Mouse (Mus musculus) liver, embryonic 15.5 days (tissue): ENCODE measurements around the gene Wdr91. TPM values are rescaled to one million over a fixed set of nuclear protein-coding genes. Genes with fewer than 3 reads are reported as not detected.

ENCODE experiments used
- ATAC-seq: fragments of 200-750 bp; cut with Nextera tagmentation; 2 replicates; pipeline ENCODE4 v1.8.0; 2017; ENCODE audit warnings: moderate number of reproducible peaks, mild to moderate bottlenecking, moderate library complexity; ENCODE audit not compliant: insufficient read depth
- H3K27ac ChIP-seq: fragments of 300-500 bp; sonication (generic); replicated peaks from 2 replicates; pipeline ENCODE4 v1.5.1; 2015; ENCODE audit warnings: mild to moderate bottlenecking, inconsistent platforms
- H3K27me3 ChIP-seq: fragments of 300-500 bp; sonication (generic); 2 replicates; pipeline ENCODE4 v1.6.1; 2015; ENCODE audit warnings: mild to moderate bottlenecking, inconsistent platforms
- H3K36me3 ChIP-seq: fragments of 300-500 bp; sonication (generic); replicated peaks from 2 replicates; pipeline ENCODE4 v1.6.1; 2015; ENCODE audit warnings: moderate library complexity, mild to moderate bottlenecking, inconsistent platforms
- H3K4me1 ChIP-seq: fragments of 300-500 bp; sonication (generic); replicated peaks from 2 replicates; pipeline ENCODE4 v1.6.1; 2015; ENCODE audit warnings: inconsistent platforms
- H3K4me2 ChIP-seq: fragments of 300-500 bp; sonication (generic); 2 replicates; pipeline ENCODE4 v1.6.1; 2015; ENCODE audit warnings: moderate library complexity, mild to moderate bottlenecking, inconsistent platforms
- H3K4me3 ChIP-seq: fragments of 300-500 bp; sonication (generic); replicated peaks from 2 replicates; pipeline ENCODE4 v1.5.1; 2015; ENCODE audit warnings: mild to moderate bottlenecking, inconsistent platforms
- H3K9ac ChIP-seq: fragments of 300-500 bp; sonication (generic); 2 replicates; pipeline ENCODE4 v1.6.1; 2015; ENCODE audit warnings: moderate library complexity, mild to moderate bottlenecking, inconsistent platforms
- H3K9me3 ChIP-seq: fragments of 300-500 bp; sonication (generic); replicated peaks from 2 replicates; pipeline ENCODE4 v1.6.1; 2016; ENCODE audit warnings: inconsistent platforms
- WGBS: fragments of 180-500 bp; shearing (Covaris S2); methylation state at CpG from one replicate; pipeline ENCODE4 v1.1.7; 2015; ENCODE audit warnings: mixed read lengths; ENCODE audit not compliant: insufficient replicate concordance; 5-methylcytosine and 5-hydroxymethylcytosine counted together
- polyA plus RNA-seq: library from polyadenylated mRNA; unstranded; fragments of >200 nt; fragmentation: Nextera tagmentation; extraction: Ambion mirVana; gene quantifications from 2 replicates; pipeline ENCODE4 v1.2.1, GENCODE M21; 2015

The Wdr91 gene
- polyA plus RNA-seq, 1 experiment from 2014 or later = 10.2 TPM

DNA sequence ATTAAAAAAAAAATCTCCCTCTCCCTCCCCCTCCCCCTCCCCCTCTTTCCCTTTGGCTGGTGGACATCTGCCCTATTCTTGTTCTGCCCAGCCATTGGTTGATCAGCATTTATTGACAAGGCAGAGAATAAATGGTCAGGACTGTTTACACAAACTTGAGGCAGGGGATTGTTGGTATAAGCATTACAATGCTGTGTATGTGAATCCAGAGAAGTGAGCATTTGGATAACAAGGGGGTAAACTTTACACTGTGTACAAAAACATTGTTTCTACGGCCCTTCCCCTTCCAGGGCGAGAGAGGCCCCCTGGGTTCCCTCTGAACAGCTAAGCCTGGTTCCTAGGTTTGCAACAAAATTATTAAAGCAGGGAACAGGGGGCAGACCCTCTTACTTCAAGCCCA, 30.8 kb upstream of the Wdr91 start:
- Histone ChIP-seq H3K27me3 (no peaks in the 10 kb centered on the region), H3K4me2 (no peak overlapping the region), H3K9me3 (no peaks in the 10 kb centered on the region), H3K4me3 (no peak overlapping the region), H3K9ac (no peak overlapping the region), H3K27ac (no peak overlapping the region), H3K4me1 (peaks cover 5% of the 10 kb centered on the region; the same call in 1 of the 2 replicates), H3K36me3 (no peaks in the 10 kb centered on the region)
- ATAC-seq = no peak
- 63% methylated on average over 2 of the region's 2 CpGs for WGBS

DNA sequence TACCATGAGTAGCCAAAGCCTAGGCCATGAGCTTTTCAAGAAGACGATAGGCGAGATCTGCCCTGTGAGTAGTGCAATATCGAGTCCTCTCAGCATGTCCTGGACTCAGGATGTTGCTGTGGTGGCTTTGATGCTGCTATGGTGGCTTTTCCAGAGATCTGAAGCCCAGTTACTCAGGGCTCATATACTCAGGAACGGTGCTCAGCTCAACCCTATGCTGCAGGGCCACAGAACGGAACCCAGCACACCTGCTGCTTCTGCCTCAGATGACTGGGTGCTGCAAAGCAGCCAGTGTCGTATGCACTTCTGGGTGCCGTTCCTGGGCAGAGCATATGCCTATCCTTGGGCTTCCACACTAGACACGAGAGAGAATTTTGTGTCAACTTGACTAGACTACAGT, 28.8 kb upstream of the Wdr91 start:
- Histone ChIP-seq H3K27ac (no peak overlapping the region), H3K9ac (no peak overlapping the region), H3K4me3 (no peak overlapping the region), H3K36me3 (no peaks in the 10 kb centered on the region), H3K27me3 (no peaks in the 10 kb centered on the region), H3K9me3 (no peaks in the 10 kb centered on the region), H3K4me1 (peaks cover 5% of the 10 kb centered on the region; the same call in 1 of the 2 replicates), H3K4me2 (no peak overlapping the region)
- WGBS = 66% methylated on average over 8 of the region's 8 CpGs
- no peak for ATAC-seq

DNA sequence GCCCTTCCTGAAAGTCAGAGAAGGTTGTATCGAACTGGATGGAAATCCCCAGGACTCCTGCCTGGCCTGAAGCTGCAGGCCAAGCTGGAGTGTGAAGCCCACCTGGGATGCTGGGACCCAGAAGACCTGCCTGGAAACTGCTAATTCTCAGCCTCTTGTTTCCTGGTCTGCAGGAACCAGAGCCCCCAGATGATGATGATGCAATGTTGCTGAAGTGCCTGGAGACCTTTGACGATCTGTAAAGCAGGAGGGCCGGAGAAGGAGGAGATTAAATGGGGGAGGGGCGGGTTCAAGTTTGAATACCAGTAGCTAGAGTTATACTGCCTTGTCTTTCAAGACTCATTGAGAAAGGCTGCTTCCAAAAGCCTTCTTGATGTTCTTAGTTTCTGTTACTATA, 28.3 kb upstream of the Wdr91 start:
- H3K36me3 ChIP-seq = no peaks in the 10 kb centered on the region
- H3K9me3 ChIP-seq = no peaks in the 10 kb centered on the region
- H3K4me2 ChIP-seq = no peak overlapping the region; the same call in 1 of the 2 replicates
- H3K4me3 ChIP-seq = no peak overlapping the region
- 28% methylated on average over 4 of the region's 4 CpGs for WGBS
- peaks cover 5% of the 10 kb centered on the region; the same call in 1 of the 2 replicates for H3K4me1 ChIP-seq
- ATAC-seq = no peak
- no peak overlapping the region for H3K9ac ChIP-seq
- H3K27me3 ChIP-seq = no peaks in the 10 kb centered on the region
- no peak overlapping the region for H3K27ac ChIP-seq

DNA sequence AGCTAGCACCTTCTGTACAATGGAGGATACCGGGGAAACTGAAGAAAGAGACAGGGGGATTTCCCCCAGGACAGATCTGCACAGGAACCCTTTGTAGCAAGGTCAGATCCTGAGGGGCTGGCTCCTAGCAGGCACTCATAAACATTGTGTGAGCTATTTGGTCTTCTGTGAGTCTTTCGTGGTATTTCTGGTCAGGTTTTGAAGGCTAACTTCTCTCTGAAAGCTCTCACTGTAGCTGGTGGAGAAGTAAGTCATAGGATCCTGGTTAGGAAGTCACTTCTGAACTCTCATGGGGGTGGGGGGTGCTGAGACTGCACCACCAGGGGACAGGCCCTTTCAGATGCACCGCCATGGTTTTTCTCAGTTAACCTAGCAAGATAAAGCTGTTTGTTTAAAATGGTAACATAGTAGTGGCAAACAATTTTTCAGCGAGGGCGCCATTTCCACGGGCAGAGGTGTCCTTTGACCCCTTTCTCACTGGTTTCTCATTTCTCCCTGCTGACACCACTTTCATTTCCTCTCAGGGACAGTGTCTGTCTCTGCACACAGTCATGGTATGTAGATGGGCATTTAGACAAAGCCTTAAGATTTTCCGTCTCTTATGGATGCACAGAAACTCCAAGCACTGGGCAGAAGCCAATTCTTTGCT, 27.7 kb upstream of the Wdr91 start:
- H3K27ac ChIP-seq = 0 out of 2 replicates have a peak overlapping the region, but pooled peaks have one; percentile 29
- no peak overlapping the region; the same call in 1 of the 2 replicates for H3K4me2 ChIP-seq
- no peak overlapping the region for H3K4me3 ChIP-seq
- 46% methylated on average over 7 of the region's 7 CpGs for WGBS
- peaks cover 5% of the 10 kb centered on the region; the same call in 1 of the 2 replicates for H3K4me1 ChIP-seq
- no peaks in the 10 kb centered on the region for H3K9me3 ChIP-seq
- ATAC-seq = no peak
- H3K36me3 ChIP-seq = no peaks in the 10 kb centered on the region
- no peaks in the 10 kb centered on the region for H3K27me3 ChIP-seq
- H3K9ac ChIP-seq = no peak overlapping the region

DNA sequence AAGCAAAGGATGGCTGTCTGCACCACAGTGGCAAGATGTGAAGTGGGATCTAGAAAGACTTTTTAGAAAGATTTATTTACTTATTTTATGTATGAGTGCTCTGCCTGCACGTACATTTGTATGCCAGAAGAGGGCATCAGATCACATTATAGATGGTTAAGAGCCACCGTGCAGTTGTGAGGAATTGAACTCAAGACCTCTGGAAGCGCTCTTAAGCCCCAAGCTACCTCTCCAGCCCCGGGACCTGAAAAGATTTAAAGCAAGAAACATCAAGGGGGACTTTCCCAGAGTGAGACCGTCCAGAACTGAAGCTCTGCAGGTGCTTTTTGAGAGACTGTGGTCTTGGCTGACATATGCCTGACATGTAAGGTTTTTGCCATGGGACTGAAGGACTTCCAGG, 26.1 kb upstream of the Wdr91 start:
- 49% methylated on average over 5 of the region's 5 CpGs for WGBS
- no peak overlapping the region for H3K27ac ChIP-seq
- no peak for ATAC-seq
- H3K27me3 ChIP-seq = no peaks in the 10 kb centered on the region
- peaks cover 5% of the 10 kb centered on the region; the same call in 1 of the 2 replicates for H3K4me1 ChIP-seq
- no peak overlapping the region for H3K4me3 ChIP-seq
- H3K4me2 ChIP-seq = no peak overlapping the region
- H3K36me3 ChIP-seq = no peaks in the 10 kb centered on the region
- H3K9me3 ChIP-seq = no peaks in the 10 kb centered on the region
- no peak overlapping the region for H3K9ac ChIP-seq

DNA sequence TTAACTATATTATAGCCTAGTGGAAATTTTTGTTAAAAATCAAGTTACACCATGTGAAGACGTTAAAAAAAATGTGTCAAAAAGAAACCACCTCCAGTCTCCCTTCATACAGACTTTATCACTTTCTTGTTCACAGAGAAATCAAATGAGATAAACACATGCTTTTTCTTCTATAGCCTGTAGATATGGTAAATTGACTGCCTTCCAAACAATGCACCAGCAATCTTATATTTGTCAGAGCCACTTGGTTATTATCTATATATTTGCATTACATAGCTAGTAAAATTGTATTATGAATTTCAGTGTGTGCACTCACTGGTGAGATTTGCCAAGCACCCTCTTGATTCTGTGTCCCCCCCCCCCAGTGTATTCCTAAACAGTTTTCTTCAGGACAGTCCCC, 22.0 kb upstream of the Wdr91 start:
- Histone ChIP-seq H3K27ac (no peak overlapping the region), H3K36me3 (no peaks in the 10 kb centered on the region), H3K9me3 (no peaks in the 10 kb centered on the region), H3K4me3 (no peak overlapping the region), H3K9ac (no peak overlapping the region), H3K4me2 (no peak overlapping the region), H3K4me1 (no peaks in the 10 kb centered on the region), H3K27me3 (no peaks in the 10 kb centered on the region)
- ATAC-seq = no peak
- WGBS = 43% methylated on average over 1 of the region's 1 CpGs

DNA sequence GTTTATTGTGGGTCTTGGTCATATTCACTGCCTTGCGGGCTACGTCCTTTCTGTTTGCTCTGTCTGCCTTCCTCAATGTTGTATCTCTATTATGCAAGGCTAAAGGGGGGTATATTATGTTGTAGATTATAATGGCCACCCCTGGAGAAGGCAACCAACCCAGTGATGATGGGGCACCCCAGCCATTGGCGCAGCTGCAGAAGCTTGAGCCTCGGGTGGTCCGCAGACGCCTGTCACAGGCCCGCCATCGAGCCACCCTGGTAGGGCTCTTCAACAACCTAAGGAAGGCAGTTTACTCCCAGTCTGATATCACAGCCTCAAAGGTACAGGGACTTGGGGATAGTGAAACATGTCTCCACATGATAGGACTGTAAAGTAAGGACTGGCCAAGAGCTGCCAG, 16.9 kb upstream of the Wdr91 start:
- H3K4me2 ChIP-seq = no peak overlapping the region
- no peaks in the 10 kb centered on the region for H3K9me3 ChIP-seq
- H3K27me3 ChIP-seq = no peaks in the 10 kb centered on the region
- H3K4me1 ChIP-seq = no peaks in the 10 kb centered on the region
- H3K36me3 ChIP-seq = no peaks in the 10 kb centered on the region
- no peak overlapping the region for H3K27ac ChIP-seq
- ATAC-seq = no peak
- H3K4me3 ChIP-seq = no peak overlapping the region
- 83% methylated on average over 8 of the region's 8 CpGs for WGBS
- no peak overlapping the region for H3K9ac ChIP-seq

DNA sequence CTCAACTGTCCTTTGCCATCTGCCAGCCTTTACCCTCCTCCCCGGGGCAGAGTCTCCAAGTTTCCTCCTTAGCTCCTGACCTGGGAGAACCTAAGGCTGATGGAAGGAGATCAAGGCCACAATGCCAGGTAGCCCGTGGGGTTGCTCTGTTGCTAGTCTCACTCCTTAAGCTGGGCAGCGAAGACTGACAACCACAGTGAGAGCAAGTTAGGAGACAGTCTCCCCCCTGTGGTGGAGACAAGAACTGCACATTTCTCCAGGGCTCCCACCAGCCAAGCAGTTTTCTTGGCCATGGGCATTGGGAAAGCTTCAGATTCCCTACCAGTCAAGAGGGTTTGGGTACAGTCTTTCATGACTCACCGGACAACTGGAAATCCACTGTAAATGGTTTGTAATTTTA, 16.5 kb upstream of the Wdr91 start:
- H3K4me2 ChIP-seq = no peak overlapping the region
- H3K27ac ChIP-seq = no peak overlapping the region
- ATAC-seq = no peak
- no peaks in the 10 kb centered on the region for H3K4me1 ChIP-seq
- no peaks in the 10 kb centered on the region for H3K9me3 ChIP-seq
- H3K36me3 ChIP-seq = no peaks in the 10 kb centered on the region
- H3K9ac ChIP-seq = no peak overlapping the region
- H3K4me3 ChIP-seq = no peak overlapping the region
- WGBS = 29% methylated on average over 4 of the region's 4 CpGs
- no peaks in the 10 kb centered on the region for H3K27me3 ChIP-seq

DNA sequence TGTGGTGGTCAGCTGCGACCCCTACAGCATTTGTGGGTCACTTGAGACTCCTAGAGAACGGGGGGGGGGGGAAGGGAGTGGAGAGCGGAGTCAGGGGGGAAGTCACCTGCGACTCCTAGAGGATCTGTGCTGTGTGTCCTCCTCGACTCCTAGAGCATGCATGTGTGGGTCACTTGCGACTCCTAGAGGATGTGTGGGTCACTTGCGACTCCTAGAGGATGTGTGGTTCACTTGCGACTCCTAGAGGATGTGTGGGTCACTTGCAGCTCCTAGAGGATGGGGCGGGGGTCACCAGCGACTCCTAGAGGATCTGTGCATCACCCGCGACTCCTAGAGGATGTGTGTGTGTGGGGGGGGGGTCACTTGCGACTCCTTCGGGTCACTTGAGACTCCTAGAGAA, 11.3 kb upstream of the Wdr91 start:
- Histone ChIP-seq H3K4me1 (peaks cover 4% of the 10 kb centered on the region; the same call in 1 of the 2 replicates), H3K9ac (no peak overlapping the region), H3K36me3 (no peaks in the 10 kb centered on the region), H3K27ac (no peak overlapping the region), H3K27me3 (no peaks in the 10 kb centered on the region), H3K4me3 (no peak overlapping the region), H3K9me3 (no peaks in the 10 kb centered on the region), H3K4me2 (no peak overlapping the region)
- WGBS = 40% methylated on average over 14 of the region's 14 CpGs
- ATAC-seq = peak; percentile 63

DNA sequence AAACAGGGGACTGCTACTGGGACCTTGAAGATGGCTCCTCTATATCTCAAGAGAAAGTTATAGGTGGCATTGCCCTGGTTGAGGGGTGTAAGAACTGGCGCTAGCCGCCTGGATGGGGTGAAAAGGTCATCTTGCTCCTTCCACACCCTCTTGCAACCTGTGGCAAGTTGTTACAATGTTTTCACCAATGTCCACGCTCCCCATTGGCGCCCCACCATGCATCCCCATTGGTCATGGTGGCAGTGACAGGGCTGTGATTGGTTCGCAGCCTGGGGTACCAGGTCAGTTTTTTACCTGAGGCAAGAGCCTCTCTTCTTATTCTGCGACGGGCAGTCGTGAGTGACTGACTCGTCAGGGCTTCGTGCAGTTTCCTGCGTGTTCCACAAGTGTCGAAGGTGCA, 10.0 kb upstream of the Wdr91 start:
- Histone ChIP-seq H3K4me1 (peaks cover 8% of the 10 kb centered on the region; the same call in 1 of the 2 replicates), H3K4me3 (no peak overlapping the region), H3K27me3 (no peaks in the 10 kb centered on the region), H3K27ac (no peak overlapping the region), H3K4me2 (no peak overlapping the region), H3K9ac (no peak overlapping the region), H3K36me3 (no peaks in the 10 kb centered on the region), H3K9me3 (no peaks in the 10 kb centered on the region)
- no peak for ATAC-seq
- 78% methylated on average over 12 of the region's 12 CpGs for WGBS

DNA sequence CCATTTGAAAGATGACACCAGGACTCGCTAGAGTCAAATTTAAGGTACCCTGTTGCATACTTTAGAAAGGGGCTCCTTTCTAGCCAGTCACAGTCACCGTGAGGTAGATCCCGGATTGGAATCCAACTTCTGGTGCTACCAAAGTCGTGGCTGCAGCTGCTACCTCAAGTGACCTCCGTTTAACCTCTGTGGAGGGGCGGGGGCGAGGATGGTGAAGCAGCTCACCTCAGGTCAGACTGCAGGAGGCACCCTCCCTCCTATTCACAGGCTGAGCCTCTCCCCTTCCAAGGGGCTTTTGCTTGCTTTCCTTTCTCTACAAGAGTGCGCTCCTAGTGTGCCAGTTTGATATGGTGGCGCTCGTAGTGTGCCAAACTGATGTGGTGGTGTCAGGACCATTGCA, 9.3 kb upstream of the Wdr91 start, which contains the start of gene Stra8:
Stra8 (plus strand) TSS at position 208 of the 400 bp plus-strand sequence.
- Histone ChIP-seq H3K4me2 (no peak within 1 kb of the TSS), H3K4me3 (no peak within 1 kb of the TSS), H3K27me3 (no peaks in the 10 kb centered on the region), H3K9me3 (no peaks in the 10 kb centered on the region), H3K9ac (no peak within 1 kb of the TSS), H3K4me1 (peaks cover 8% of the 10 kb centered on the region; the same call in 1 of the 2 replicates), H3K36me3 (no peaks in the 10 kb centered on the region), H3K27ac (no peak within 1 kb of the TSS)
- ATAC-seq = no peak
- 55% methylated on average over 10 of the region's 10 CpGs for WGBS

DNA sequence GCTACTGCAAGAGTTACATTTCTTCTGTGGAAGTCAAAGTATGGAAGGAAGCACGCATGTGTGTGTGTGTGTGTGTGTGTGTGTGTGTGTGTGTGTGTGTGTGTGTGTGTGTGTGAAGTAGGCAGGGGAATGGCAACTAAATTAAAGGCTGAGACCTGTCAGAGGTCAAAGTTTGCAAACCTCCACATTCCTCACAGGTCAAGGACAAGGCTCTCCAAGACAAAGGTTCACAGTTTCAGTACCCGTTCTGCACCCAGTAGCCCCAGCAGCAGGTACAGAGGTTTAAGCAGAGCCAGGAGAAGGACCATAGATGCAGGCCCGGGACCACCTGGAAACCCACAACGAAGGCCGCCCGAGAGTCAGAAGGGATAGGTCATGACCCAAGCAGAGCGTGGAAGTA, 8.5 kb upstream of the Wdr91 start:
- 71% methylated on average over 7 of the region's 7 CpGs for WGBS
- no peaks in the 10 kb centered on the region for H3K27me3 ChIP-seq

More for the DNA sequence above, 8.5 kb upstream of the Wdr91 start:
- Histone ChIP-seq H3K27ac (no peak overlapping the region), H3K4me1 (peaks cover 13% of the 10 kb centered on the region), H3K4me2 (no peak overlapping the region), H3K9ac (no peak overlapping the region), H3K9me3 (no peaks in the 10 kb centered on the region), H3K4me3 (no peak overlapping the region), H3K36me3 (no peaks in the 10 kb centered on the region)
- no peak for ATAC-seq
